27 mouse cellular contexts compared by ENCODE assay signal in genomic region chr7:6182882-6183281, GRCm38 (mm10). TPM values are rescaled to one million over a fixed set of nuclear protein-coding genes. Genes with fewer than 3 reads are reported as not detected.
"Had no signal": no experiment of that assay in that cellular context is flagged by ENCODE, and none has a peak within 500 bp of the region (broad histone marks: within the 10 kb centered on the region; RNA-seq: fewer than 3 reads in every experiment).

No protein-coding gene starts in this region.

- H3K9ac ChIP-seq: kidney, embryonic 15.5 days; limb, embryonic 12.5 days; limb, embryonic 15.5 days; lung, embryonic 15.5 days; neural tube, embryonic 12.5 days; neural tube, embryonic 15.5 days had no signal

- ATAC-seq: inflammation-experienced regulatory T-cells, adult 6 months; intestine, embryonic 16.5 days had no signal

- H3K27ac ChIP-seq: kidney, embryonic 15.5 days; limb, embryonic 12.5 days; limb, embryonic 15.5 days; lung, embryonic 15.5 days; neural tube, embryonic 12.5 days; neural tube, embryonic 15.5 days; stomach, postnatal 0 days had no signal

- H3K4me1 ChIP-seq: limb, embryonic 12.5 days; limb, embryonic 15.5 days; lung, embryonic 15.5 days; neural tube, embryonic 12.5 days; neural tube, embryonic 15.5 days had no signal

- H3K9me3 ChIP-seq: kidney, embryonic 15.5 days; limb, embryonic 12.5 days; limb, embryonic 15.5 days; lung, embryonic 15.5 days; neural tube, embryonic 12.5 days; neural tube, embryonic 15.5 days had no signal

- H3K4me3 ChIP-seq: kidney, embryonic 15.5 days; limb, embryonic 12.5 days; limb, embryonic 15.5 days; lung, embryonic 15.5 days; neural tube, embryonic 12.5 days; neural tube, embryonic 15.5 days had no signal

- DNase-seq: kidney, postnatal 10 days; left cerebral cortex, postnatal 4 days; lung, adult 18-20 months; lung, postnatal 10 days; lung, postnatal 36 days; midbrain, embryonic 14.5 days; right cerebral cortex, adult 18-20 months; right cerebral cortex, postnatal 14 days; right cerebral cortex, postnatal 4 days; thymus, adult 2 months; thymus, postnatal 14 days; thymus, postnatal 4 days had no signal

- H3K27me3 ChIP-seq: kidney, embryonic 15.5 days; limb, embryonic 12.5 days; limb, embryonic 15.5 days; lung, embryonic 15.5 days; neural tube, embryonic 12.5 days; neural tube, embryonic 15.5 days had no signal

- H3K4me2 ChIP-seq: kidney, embryonic 15.5 days; limb, embryonic 12.5 days; limb, embryonic 15.5 days; lung, embryonic 15.5 days; neural tube, embryonic 12.5 days; neural tube, embryonic 15.5 days had no signal

RNA-seq across cellular contexts. Expression of gene Galp, which starts 14.0 kb away (rescaled TPM):
- total RNA-seq: layer of hippocampus, adult 8-10 months; layer of hippocampus, postnatal 10 days; left cerebral cortex, adult 8-10 months; left cerebral cortex, postnatal 14 days; left cerebral cortex, postnatal 4 days; midbrain, postnatal 0 days had no signal
- polyA plus RNA-seq: inflammation-experienced regulatory T-cells, adult 6 months; intestine, embryonic 16.5 days; kidney, embryonic 15.5 days; limb, embryonic 12.5 days; limb, embryonic 15.5 days; lung, embryonic 15.5 days; midbrain, embryonic 14.5 days; midbrain, postnatal 0 days; neural tube, embryonic 12.5 days; neural tube, embryonic 15.5 days; stomach, embryonic 14.5 days; stomach, postnatal 0 days; thymus, adult 2 months had no signal

RNA-seq across cellular contexts. Expression of gene Zscan5b, which starts 39.2 kb away (rescaled TPM):
- total RNA-seq: layer of hippocampus, adult 8-10 months; layer of hippocampus, postnatal 10 days; left cerebral cortex, adult 8-10 months; left cerebral cortex, postnatal 14 days; left cerebral cortex, postnatal 4 days; midbrain, postnatal 0 days had no signal
- polyA plus RNA-seq: intestine, embryonic 16.5 days; kidney, embryonic 15.5 days; limb, embryonic 12.5 days; limb, embryonic 15.5 days; lung, embryonic 15.5 days; midbrain, embryonic 14.5 days; midbrain, postnatal 0 days; neural tube, embryonic 12.5 days; neural tube, embryonic 15.5 days; stomach, embryonic 14.5 days; stomach, postnatal 0 days; thymus, adult 2 months had no signal
